Mouse (Mus musculus): Measurements from ENCODE around the gene Exoc1. TPM values are rescaled to one million over a fixed set of nuclear protein-coding genes. Genes with fewer than 3 reads are reported as not detected.

Exoc1 gene
- polyA plus RNA-seq, 1 experiment from 2014 or later = 63.2 TPM

DNA sequence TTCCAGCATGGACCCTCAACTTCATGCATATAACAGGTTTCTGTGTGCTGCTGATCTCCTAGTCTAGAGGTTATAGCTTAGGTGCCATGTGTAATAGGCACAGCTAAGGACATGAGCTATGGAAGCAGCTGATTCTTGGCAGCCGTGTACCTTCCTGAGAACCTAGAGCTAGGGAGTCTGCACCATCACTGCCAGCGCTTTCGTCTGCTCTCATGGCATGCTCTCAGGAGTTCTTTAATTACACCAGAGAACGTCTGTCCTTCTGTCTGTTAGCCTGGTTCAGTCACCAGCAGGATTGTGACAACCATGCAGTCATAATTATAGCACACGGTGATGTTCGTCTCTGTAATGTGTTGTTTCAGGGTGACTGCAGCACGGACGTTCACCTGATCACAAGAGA, 86.2 kb downstream of the Exoc1 start:
- H3K4me1 ChIP-seq = no peaks in the 10 kb centered on the region
- H3K9ac ChIP-seq = no peak overlapping the region
- no peak overlapping the region for H3K27ac ChIP-seq
- peaks cover 4% of the 10 kb centered on the region for H3K36me3 ChIP-seq (replicated peaks)
- no peak overlapping the region for H3K4me3 ChIP-seq
- no peak overlapping the region for H3K4me2 ChIP-seq
- no peak for ATAC-seq (replicated peaks)
- H3K9me3 ChIP-seq = no peaks in the 10 kb centered on the region
- WGBS = 89% methylated on average over 8 of the region's 8 CpGs
- H3K27me3 ChIP-seq (replicated peaks) = no peaks in the 10 kb centered on the region

GRCm38 (mm10) chr5:76616196-76616747, 87.2 kb downstream of the Exoc1 start:
- H3K9me3 ChIP-seq = no peaks in the 10 kb centered on the region
- no peaks in the 10 kb centered on the region; the same call in none of the 2 replicates for H3K36me3 ChIP-seq (replicated peaks)
- WGBS = 87% methylated on average over 2 of the region's 2 CpGs

GRCm38 (mm10) chr5:76618750-76619149, 89.6 kb downstream of the Exoc1 start:
- no peak for ATAC-seq (replicated peaks)
- Histone ChIP-seq H3K27me3 (replicated peaks) (no peaks in the 10 kb centered on the region), H3K9ac (no peak overlapping the region), H3K27ac (no peak overlapping the region), H3K4me3 (no peak overlapping the region), H3K4me2 (no peak overlapping the region), H3K9me3 (no peaks in the 10 kb centered on the region), H3K36me3 (replicated peaks) (no peaks in the 10 kb centered on the region; the same call in none of the 2 replicates), H3K4me1 (no peaks in the 10 kb centered on the region)
- WGBS = 85% methylated on average over 7 of the region's 7 CpGs

More at GRCm38 (mm10) chr5:76616196-76616747, 87.2 kb downstream of the Exoc1 start:
- H3K27ac ChIP-seq = no peak overlapping the region
- H3K27me3 ChIP-seq (replicated peaks) = no peaks in the 10 kb centered on the region
- no peak overlapping the region for H3K4me2 ChIP-seq
- no peak overlapping the region for H3K9ac ChIP-seq
- ATAC-seq (replicated peaks) = no peak
- H3K4me1 ChIP-seq = no peaks in the 10 kb centered on the region
- no peak overlapping the region for H3K4me3 ChIP-seq

Other genes with a start within 250 kb of the Exoc1 start
- 15.0 and 16.8 TPM in 2 replicates for gene Clock, start 224.5 kb upstream of the Exoc1 start, polyA plus RNA-seq (2015; fragmentation: Nextera tagmentation; extraction: Ambion mirVana)
- not detected in 2 replicates for gene Pdcl2, start 198.2 kb upstream of the Exoc1 start, polyA plus RNA-seq (2015; fragmentation: Nextera tagmentation; extraction: Ambion mirVana)
- gene Nmu, start 165.5 kb upstream of the Exoc1 start, polyA plus RNA-seq (2015; fragmentation: Nextera tagmentation; extraction: Ambion mirVana) = 0.56 TPM in 1 of 2 replicates, not detected in the other
- 0.50 TPM in 1 of 2 replicates, not detected in the other for gene Gm7271, start 45.3 kb upstream of the Exoc1 start, polyA plus RNA-seq (2015; fragmentation: Nextera tagmentation; extraction: Ambion mirVana)
- gene Cep135, start 59.4 kb downstream of the Exoc1 start, polyA plus RNA-seq (2015; fragmentation: Nextera tagmentation; extraction: Ambion mirVana) = 2.9 and 3.7 TPM in 2 replicates
- gene C530008M17Rik, start 127.2 kb downstream of the Exoc1 start, polyA plus RNA-seq (2015; fragmentation: Nextera tagmentation; extraction: Ambion mirVana) = 71.4 and 79.5 TPM in 2 replicates

All from midbrain, embryonic 15.5 days (tissue).